Mouse (Mus musculus): ENCODE measurements around the gene Adamtsl1. TPM values are rescaled to one million over a fixed set of nuclear protein-coding genes. Genes with fewer than 3 reads are reported as not detected.

The Adamtsl1 gene
- polyA plus RNA-seq, 1 experiment from 2014 or later: 4.9 TPM

GRCm38 (mm10) chr4:85763161-85764014 is 249.4 kb downstream of the Adamtsl1 start:
- H3K4me2 ChIP-seq: no peak overlapping the region
- H3K27me3 ChIP-seq (ENCODE audit: control insufficient read depth, insufficient read depth, low read length): peaks cover 5% of the 10 kb centered on the region; the same call in 1 of the 2 replicates
- no peak for DNase-seq (ENCODE audit: low spot score, missing footprints)
- no peaks in the 10 kb centered on the region for H3K36me3 ChIP-seq (ENCODE audit: control insufficient read depth, insufficient read depth, low read length)
- no peaks in the 10 kb centered on the region for H3K9me3 ChIP-seq (ENCODE audit: control insufficient read depth, low read length)
- H3K4me3 ChIP-seq (ENCODE audit: low read depth, low read length): no peak overlapping the region
- H3K27ac ChIP-seq (ENCODE audit: low read depth, low read length): no peak overlapping the region
- 51% methylated on average over 5 of the region's 5 CpGs for WGBS
- peak; percentile 89 for ATAC-seq (ENCODE audit: low FRiP score)
- peaks cover 13% of the 10 kb centered on the region for H3K4me1 ChIP-seq (ENCODE audit: control insufficient read depth, insufficient read depth, low read length)
- no peak overlapping the region for H3K9ac ChIP-seq (ENCODE audit: low read length)

GRCm38 (mm10) chr4:85764015-85764450 is 250.1 kb downstream of the Adamtsl1 start:
- no peak overlapping the region for H3K27ac ChIP-seq (ENCODE audit: low read depth, low read length)
- H3K4me3 ChIP-seq (ENCODE audit: low read depth, low read length): no peak overlapping the region
- H3K9me3 ChIP-seq (ENCODE audit: control insufficient read depth, low read length): no peaks in the 10 kb centered on the region
- WGBS: 93% methylated on average over 14 of the region's 14 CpGs
- ATAC-seq (ENCODE audit: low FRiP score) (0 out of 2 replicates have a peak, but pooled peaks have one; percentile 4), DNase-seq (ENCODE audit: low spot score, missing footprints) (no peak)
- H3K9ac ChIP-seq (ENCODE audit: low read length): no peak overlapping the region
- peaks cover 13% of the 10 kb centered on the region for H3K4me1 ChIP-seq (ENCODE audit: control insufficient read depth, insufficient read depth, low read length)
- no peak overlapping the region for H3K4me2 ChIP-seq
- peaks cover 5% of the 10 kb centered on the region; the same call in 1 of the 2 replicates for H3K27me3 ChIP-seq (ENCODE audit: control insufficient read depth, insufficient read depth, low read length)
- H3K36me3 ChIP-seq (ENCODE audit: control insufficient read depth, insufficient read depth, low read length): no peaks in the 10 kb centered on the region

- no peaks in the 10 kb centered on the region for H3K9me3 ChIP-seq (ENCODE audit: control insufficient read depth, low read length)
- 25% methylated on average over 3 of the region's 3 CpGs for WGBS
- H3K4me3 ChIP-seq (ENCODE audit: low read depth, low read length): no peak overlapping the region
- H3K9ac ChIP-seq (ENCODE audit: low read length): no peak overlapping the region
- H3K36me3 ChIP-seq (ENCODE audit: control insufficient read depth, insufficient read depth, low read length): no peaks in the 10 kb centered on the region
- ATAC-seq (ENCODE audit: low FRiP score) (no peak), DNase-seq (ENCODE audit: low spot score, missing footprints) (no peak)
- H3K4me1 ChIP-seq (ENCODE audit: control insufficient read depth, insufficient read depth, low read length): peaks cover 13% of the 10 kb centered on the region
- peaks cover 5% of the 10 kb centered on the region; the same call in 1 of the 2 replicates for H3K27me3 ChIP-seq (ENCODE audit: control insufficient read depth, insufficient read depth, low read length)
- H3K4me2 ChIP-seq: no peak overlapping the region
- no peak overlapping the region for H3K27ac ChIP-seq (ENCODE audit: low read depth, low read length)
Measured at GRCm38 (mm10) chr4:85764476-85764875, 250.5 kb downstream of the Adamtsl1 start.

GRCm38 (mm10) chr4:85767666-85768065 is 253.7 kb downstream of the Adamtsl1 start:
- no peak overlapping the region for H3K27ac ChIP-seq (ENCODE audit: low read depth, low read length)
- no peak overlapping the region for H3K4me3 ChIP-seq (ENCODE audit: low read depth, low read length)
- H3K36me3 ChIP-seq (ENCODE audit: control insufficient read depth, insufficient read depth, low read length): no peaks in the 10 kb centered on the region
- DNase-seq (ENCODE audit: low spot score, missing footprints) (no peak), ATAC-seq (ENCODE audit: low FRiP score) (no peak)
- peaks cover 10% of the 10 kb centered on the region for H3K4me1 ChIP-seq (ENCODE audit: control insufficient read depth, insufficient read depth, low read length)
- no peak overlapping the region for H3K4me2 ChIP-seq
- H3K9me3 ChIP-seq (ENCODE audit: control insufficient read depth, low read length): no peaks in the 10 kb centered on the region
- H3K27me3 ChIP-seq (ENCODE audit: control insufficient read depth, insufficient read depth, low read length): peaks cover 5% of the 10 kb centered on the region; the same call in 1 of the 2 replicates
- no peak overlapping the region for H3K9ac ChIP-seq (ENCODE audit: low read length)
- WGBS: 77% methylated on average over 6 of the region's 6 CpGs

- H3K9me3 ChIP-seq (ENCODE audit: control insufficient read depth, low read length): no peaks in the 10 kb centered on the region
- no peak overlapping the region for H3K4me3 ChIP-seq (ENCODE audit: low read depth, low read length)
- no peak for ATAC-seq (ENCODE audit: low FRiP score)
- 62% methylated on average over 5 of the region's 5 CpGs for WGBS
- no peak overlapping the region for H3K9ac ChIP-seq (ENCODE audit: low read length)
- peaks cover 5% of the 10 kb centered on the region; the same call in 1 of the 2 replicates for H3K27me3 ChIP-seq (ENCODE audit: control insufficient read depth, insufficient read depth, low read length)
- no peak for DNase-seq (ENCODE audit: low spot score, missing footprints)
- H3K27ac ChIP-seq (ENCODE audit: low read depth, low read length): no peak overlapping the region
- no peak overlapping the region for H3K4me2 ChIP-seq
- peaks cover 7% of the 10 kb centered on the region for H3K4me1 ChIP-seq (ENCODE audit: control insufficient read depth, insufficient read depth, low read length)
- H3K36me3 ChIP-seq (ENCODE audit: control insufficient read depth, insufficient read depth, low read length): no peaks in the 10 kb centered on the region
Measured at GRCm38 (mm10) chr4:85768107-85768506, 254.1 kb downstream of the Adamtsl1 start.

- Histone ChIP-seq H3K27ac (ENCODE audit: low read depth, low read length) (no peak overlapping the region), H3K4me3 (ENCODE audit: low read depth, low read length) (no peak overlapping the region), H3K9me3 (ENCODE audit: control insufficient read depth, low read length) (no peaks in the 10 kb centered on the region), H3K4me1 (ENCODE audit: control insufficient read depth, insufficient read depth, low read length) (peaks cover 23% of the 10 kb centered on the region), H3K27me3 (ENCODE audit: control insufficient read depth, insufficient read depth, low read length) (peaks cover 11% of the 10 kb centered on the region), H3K9ac (ENCODE audit: low read length) (no peak overlapping the region), H3K36me3 (ENCODE audit: control insufficient read depth, insufficient read depth, low read length) (no peaks in the 10 kb centered on the region), H3K4me2 (peak overlapping the region; percentile 15; the same call in 1 of the 2 replicates)
- ATAC-seq (ENCODE audit: low FRiP score) (peak; percentile 54), DNase-seq (ENCODE audit: low spot score, missing footprints) (peak; percentile 87)
- WGBS: 4% methylated on average over 5 of the region's 5 CpGs
Measured at GRCm38 (mm10) chr4:85782511-85782910, 268.5 kb downstream of the Adamtsl1 start.

- Histone ChIP-seq H3K4me1 (ENCODE audit: control insufficient read depth, insufficient read depth, low read length) (peaks cover 23% of the 10 kb centered on the region), H3K36me3 (ENCODE audit: control insufficient read depth, insufficient read depth, low read length) (no peaks in the 10 kb centered on the region), H3K4me2 (no peak overlapping the region), H3K27me3 (ENCODE audit: control insufficient read depth, insufficient read depth, low read length) (peaks cover 12% of the 10 kb centered on the region), H3K4me3 (ENCODE audit: low read depth, low read length) (no peak overlapping the region), H3K9me3 (ENCODE audit: control insufficient read depth, low read length) (no peaks in the 10 kb centered on the region), H3K9ac (ENCODE audit: low read length) (no peak overlapping the region), H3K27ac (ENCODE audit: low read depth, low read length) (no peak overlapping the region)
- ATAC-seq (ENCODE audit: low FRiP score) (peak; percentile 93), DNase-seq (ENCODE audit: low spot score, missing footprints) (peak; percentile 92)
- WGBS: 14% methylated on average over 6 of the region's 6 CpGs
Measured at GRCm38 (mm10) chr4:85783768-85784379, 269.9 kb downstream of the Adamtsl1 start.

GRCm38 (mm10) chr4:85784428-85784827 is 270.5 kb downstream of the Adamtsl1 start:
- no peak overlapping the region for H3K9ac ChIP-seq (ENCODE audit: low read length)
- H3K9me3 ChIP-seq (ENCODE audit: control insufficient read depth, low read length): no peaks in the 10 kb centered on the region
- peaks cover 10% of the 10 kb centered on the region; the same call in 1 of the 2 replicates for H3K27me3 ChIP-seq (ENCODE audit: control insufficient read depth, insufficient read depth, low read length)
- H3K4me1 ChIP-seq (ENCODE audit: control insufficient read depth, insufficient read depth, low read length): peaks cover 23% of the 10 kb centered on the region
- no peak for DNase-seq (ENCODE audit: low spot score, missing footprints)
- no peak overlapping the region for H3K27ac ChIP-seq (ENCODE audit: low read depth, low read length)
- ATAC-seq (ENCODE audit: low FRiP score): peak; percentile 22; the same call in 1 of the 2 replicates
- H3K4me3 ChIP-seq (ENCODE audit: low read depth, low read length): no peak overlapping the region
- no peak overlapping the region for H3K4me2 ChIP-seq
- 26% methylated on average over 4 of the region's 4 CpGs for WGBS
- H3K36me3 ChIP-seq (ENCODE audit: control insufficient read depth, insufficient read depth, low read length): no peaks in the 10 kb centered on the region

GRCm38 (mm10) chr4:85790226-85790625 is 276.3 kb downstream of the Adamtsl1 start:
- H3K36me3 ChIP-seq (ENCODE audit: control insufficient read depth, insufficient read depth, low read length): no peaks in the 10 kb centered on the region
- no peak overlapping the region for H3K4me2 ChIP-seq
- no peak for ATAC-seq (ENCODE audit: low FRiP score)
- peaks cover 7% of the 10 kb centered on the region for H3K27me3 ChIP-seq (ENCODE audit: control insufficient read depth, insufficient read depth, low read length)
- no peak overlapping the region for H3K27ac ChIP-seq (ENCODE audit: low read depth, low read length)
- H3K4me1 ChIP-seq (ENCODE audit: control insufficient read depth, insufficient read depth, low read length): peaks cover under 1% of the 10 kb centered on the region; the same call in 1 of the 2 replicates
- H3K9ac ChIP-seq (ENCODE audit: low read length): no peak overlapping the region
- no peak overlapping the region for H3K4me3 ChIP-seq (ENCODE audit: low read depth, low read length)
- WGBS: 81% methylated on average over 2 of the region's 2 CpGs
- no peaks in the 10 kb centered on the region for H3K9me3 ChIP-seq (ENCODE audit: control insufficient read depth, low read length)
- no peak for DNase-seq (ENCODE audit: low spot score, missing footprints)
